Mouse (Mus musculus) forebrain, embryonic 16.5 days (tissue): ENCODE results near the gene Astn2. TPM values are rescaled to one million over a fixed set of nuclear protein-coding genes. Genes with fewer than 3 reads are reported as not detected.

Source experiments
- ATAC-seq: fragments of 200-750 bp; cut with Nextera tagmentation; 2 replicates; pipeline ENCODE4 v1.8.0; 2017; ENCODE audit warnings: mild to moderate bottlenecking, moderate library complexity
- H3K27ac ChIP-seq: fragments of 300-500 bp; sonication (generic); 2 replicates; pipeline ENCODE4 v1.5.1; 2014; ENCODE audit warnings: low read length, control low read depth
- H3K27me3 ChIP-seq: fragments of 300-500 bp; sonication (generic); replicated peaks from 2 replicates; pipeline ENCODE4 v1.6.1; 2014; ENCODE audit warnings: low read length; ENCODE audit not compliant: control insufficient read depth, insufficient read depth
- H3K36me3 ChIP-seq: fragments of 300-500 bp; sonication (generic); 2 replicates; pipeline ENCODE4 v1.6.1; 2014; ENCODE audit not compliant: control insufficient read depth, insufficient read depth
- H3K4me1 ChIP-seq: fragments of 300-500 bp; sonication (generic); replicated peaks from 2 replicates; pipeline ENCODE4 v1.6.1; 2014; ENCODE audit warnings: low read length; ENCODE audit not compliant: control insufficient read depth, insufficient read depth
- H3K4me2 ChIP-seq: fragments of 300-500 bp; sonication (generic); 2 replicates; pipeline ENCODE4 v1.6.1; 2014; ENCODE audit warnings: mild to moderate bottlenecking, low read length, control low read depth
- H3K4me3 ChIP-seq: fragments of 300-500 bp; sonication (generic); replicated peaks from 2 replicates; pipeline ENCODE4 v1.5.1; 2014; ENCODE audit warnings: mild to moderate bottlenecking, low read length, control low read depth
- H3K9ac ChIP-seq: fragments of 300-500 bp; sonication (generic); replicated peaks from 2 replicates; pipeline ENCODE4 v1.6.1; 2014; ENCODE audit warnings: low read depth, low read length, control low read depth
- H3K9me3 ChIP-seq: fragments of 300-500 bp; sonication (generic); 2 replicates; pipeline ENCODE4 v1.6.1; 2016; ENCODE audit warnings: low read length; ENCODE audit not compliant: control insufficient read depth
- WGBS: fragments of 180-500 bp; shearing (Covaris S2); extraction: QIAGEN DNeasy Blood & Tissue Kit; methylation state at CpG from one replicate; pipeline ENCODE4 v1.1.7; 2014; 5-methylcytosine and 5-hydroxymethylcytosine counted together
- polyA plus RNA-seq: library from polyadenylated mRNA; unstranded; fragments of >200 nt; fragmentation: Nextera tagmentation; extraction: Ambion mirVana; gene quantifications from 2 replicates; pipeline ENCODE4 v1.2.1, GENCODE M21; 2015

The Astn2 gene
- polyA plus RNA-seq, 1 experiment from 2014 or later, result 1.5 TPM

- no peaks in the 10 kb centered on the region for H3K36me3 ChIP-seq
- no peak overlapping the region for H3K4me2 ChIP-seq
- no peak overlapping the region for H3K27ac ChIP-seq
- H3K27me3 ChIP-seq, result no peaks in the 10 kb centered on the region
- no peak overlapping the region for H3K4me3 ChIP-seq
- H3K4me1 ChIP-seq, result no peaks in the 10 kb centered on the region
- no peak overlapping the region for H3K9ac ChIP-seq
- H3K9me3 ChIP-seq, result no peaks in the 10 kb centered on the region
- 67% methylated on average over 3 of the region's 3 CpGs for WGBS
- no peak for ATAC-seq
Measured at GRCm38 (mm10) chr4:66157439-66158113, 246.8 kb downstream of the Astn2 start.

- 87% methylated on average over 5 of the region's 5 CpGs for WGBS
- Histone ChIP-seq H3K4me3 (no peak overlapping the region), H3K9ac (no peak overlapping the region), H3K4me1 (no peaks in the 10 kb centered on the region), H3K36me3 (no peaks in the 10 kb centered on the region), H3K27me3 (no peaks in the 10 kb centered on the region), H3K9me3 (no peaks in the 10 kb centered on the region), H3K27ac (no peak overlapping the region), H3K4me2 (no peak overlapping the region)
- no peak for ATAC-seq
Measured at GRCm38 (mm10) chr4:66146546-66146945, 257.9 kb downstream of the Astn2 start.

GRCm38 (mm10) chr4:66126181-66126580, 278.2 kb downstream of the Astn2 start:
- no peak overlapping the region for H3K4me3 ChIP-seq
- H3K9me3 ChIP-seq, result no peaks in the 10 kb centered on the region
- no peaks in the 10 kb centered on the region for H3K27me3 ChIP-seq
- no peak for ATAC-seq
- H3K4me1 ChIP-seq, result no peaks in the 10 kb centered on the region
- no peak overlapping the region for H3K9ac ChIP-seq
- H3K27ac ChIP-seq, result no peak overlapping the region
- H3K4me2 ChIP-seq, result no peak overlapping the region
- no peaks in the 10 kb centered on the region for H3K36me3 ChIP-seq
- 86% methylated on average over 3 of the region's 3 CpGs for WGBS

DNA sequence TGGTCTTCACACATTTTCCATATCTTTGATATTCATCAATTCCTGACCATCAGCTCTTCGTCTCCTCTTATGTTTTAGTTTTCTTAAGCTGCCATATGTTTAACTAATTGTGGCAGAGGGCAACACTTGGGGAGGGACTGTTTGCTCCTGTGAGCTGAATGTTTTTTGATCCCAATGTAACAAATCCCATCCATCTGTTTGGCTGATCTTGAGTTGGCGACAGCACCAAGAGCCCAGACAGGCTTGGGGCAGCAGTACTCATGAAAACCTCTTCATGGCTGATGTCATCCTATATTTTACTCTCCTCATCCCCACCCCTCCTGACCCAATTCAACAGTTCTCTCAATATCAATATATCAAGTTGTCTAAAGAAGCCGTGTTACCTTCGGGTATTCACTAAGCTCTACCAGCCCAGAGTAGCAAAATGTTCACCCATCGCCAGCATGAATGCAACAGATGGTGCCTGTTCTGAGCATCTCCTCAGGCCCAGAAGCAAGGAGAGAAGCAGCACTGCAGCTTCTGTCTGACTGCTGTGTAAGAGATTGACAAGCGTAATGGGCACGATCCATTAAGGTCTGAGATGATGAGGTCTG, 281.5 kb downstream of the Astn2 start:
- no peak for ATAC-seq
- Histone ChIP-seq H3K4me2 (no peak overlapping the region), H3K36me3 (no peaks in the 10 kb centered on the region), H3K27me3 (no peaks in the 10 kb centered on the region), H3K9me3 (no peaks in the 10 kb centered on the region), H3K4me3 (no peak overlapping the region), H3K9ac (no peak overlapping the region), H3K27ac (no peak overlapping the region), H3K4me1 (no peaks in the 10 kb centered on the region)
- WGBS, result 90% methylated on average over 7 of the region's 7 CpGs

DNA sequence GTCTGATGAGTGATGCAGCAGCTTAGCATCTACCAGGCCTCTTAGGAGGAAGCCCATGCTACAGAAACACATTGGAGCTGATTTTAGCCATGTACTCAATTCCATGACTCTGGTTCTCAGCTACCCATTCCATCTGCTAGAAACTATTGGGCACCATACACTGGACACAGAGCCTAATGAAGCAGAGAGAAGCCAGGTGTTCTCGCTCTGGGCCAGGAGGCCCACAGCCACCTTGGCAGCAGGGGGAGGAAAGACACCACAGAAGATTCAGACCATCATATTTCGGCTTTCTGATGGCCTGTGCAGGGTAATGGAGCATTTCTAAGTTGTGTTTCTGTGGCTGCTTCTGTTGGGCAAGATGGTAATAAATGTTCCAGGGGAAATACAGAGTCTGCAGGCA, 290.2 kb downstream of the Astn2 start:
- H3K4me2 ChIP-seq, result no peak overlapping the region
- ATAC-seq, result no peak
- no peaks in the 10 kb centered on the region for H3K4me1 ChIP-seq
- H3K36me3 ChIP-seq, result no peaks in the 10 kb centered on the region
- no peak overlapping the region for H3K4me3 ChIP-seq
- no peak overlapping the region for H3K27ac ChIP-seq
- no peaks in the 10 kb centered on the region for H3K9me3 ChIP-seq
- H3K9ac ChIP-seq, result no peak overlapping the region
- no peaks in the 10 kb centered on the region for H3K27me3 ChIP-seq
- 90% methylated on average over 2 of the region's 2 CpGs for WGBS

- H3K36me3 ChIP-seq, result no peaks in the 10 kb centered on the region
- 12% methylated on average over 5 of the region's 5 CpGs for WGBS
- H3K4me3 ChIP-seq, result no peak overlapping the region
- no peaks in the 10 kb centered on the region for H3K27me3 ChIP-seq
- peaks cover 3% of the 10 kb centered on the region; the same call in 1 of the 2 replicates for H3K4me1 ChIP-seq
- no peaks in the 10 kb centered on the region for H3K9me3 ChIP-seq
- no peak overlapping the region for H3K27ac ChIP-seq
- no peak overlapping the region for H3K9ac ChIP-seq
- peak; percentile 36; the same call in 1 of the 2 replicates for ATAC-seq
- H3K4me2 ChIP-seq, result no peak overlapping the region
Measured at GRCm38 (mm10) chr4:66102037-66102436, 302.4 kb downstream of the Astn2 start.

DNA sequence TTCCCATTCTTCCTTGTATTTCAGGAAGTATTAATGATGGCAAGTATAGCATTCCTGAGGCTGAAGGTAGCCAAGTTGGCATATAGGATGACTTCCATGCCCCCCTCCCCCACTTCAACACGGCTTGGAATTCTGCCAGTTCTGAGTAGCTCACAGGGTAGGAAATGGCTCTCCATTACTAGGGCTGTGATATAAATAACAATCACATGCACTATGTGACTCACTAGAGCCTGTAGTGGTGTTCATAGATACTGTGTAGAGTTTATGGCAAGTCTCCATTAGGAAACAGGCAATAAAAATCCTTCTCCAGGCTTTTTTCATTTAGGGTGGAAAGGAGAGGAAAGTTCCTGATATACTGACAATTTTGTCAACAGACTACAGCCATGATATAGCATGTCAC, 306.8 kb downstream of the Astn2 start:
- Histone ChIP-seq H3K4me2 (no peak overlapping the region), H3K4me1 (peaks cover 3% of the 10 kb centered on the region; the same call in 1 of the 2 replicates), H3K9ac (no peak overlapping the region), H3K9me3 (no peaks in the 10 kb centered on the region), H3K27me3 (no peaks in the 10 kb centered on the region), H3K4me3 (no peak overlapping the region), H3K36me3 (no peaks in the 10 kb centered on the region), H3K27ac (no peak overlapping the region)
- WGBS, result 92% methylated on average over 1 of the region's 1 CpGs
- ATAC-seq, result no peak

DNA sequence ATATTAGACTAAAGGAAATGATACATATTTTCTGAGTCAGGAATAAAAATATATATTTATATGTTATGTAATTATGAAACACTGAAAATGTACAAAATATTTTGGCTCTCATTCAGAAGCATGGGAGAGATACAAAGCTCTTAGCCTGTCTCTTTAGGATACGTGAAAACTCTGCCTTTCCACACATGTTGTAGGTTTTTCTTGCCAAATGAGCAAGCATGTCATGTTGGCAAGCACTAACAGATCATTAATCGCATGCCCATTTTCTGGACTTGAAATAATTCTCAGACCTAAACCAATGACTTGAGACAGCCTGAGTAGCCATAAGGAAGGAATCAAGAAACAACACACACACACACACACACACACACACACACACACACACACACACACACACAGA, 308.3 kb downstream of the Astn2 start:
- Histone ChIP-seq H3K27ac (no peak overlapping the region), H3K4me1 (no peaks in the 10 kb centered on the region), H3K27me3 (no peaks in the 10 kb centered on the region), H3K4me3 (no peak overlapping the region), H3K36me3 (no peaks in the 10 kb centered on the region), H3K4me2 (no peak overlapping the region), H3K9ac (no peak overlapping the region), H3K9me3 (no peaks in the 10 kb centered on the region)
- ATAC-seq, result no peak
- WGBS, result 64% methylated on average over 2 of the region's 2 CpGs

DNA sequence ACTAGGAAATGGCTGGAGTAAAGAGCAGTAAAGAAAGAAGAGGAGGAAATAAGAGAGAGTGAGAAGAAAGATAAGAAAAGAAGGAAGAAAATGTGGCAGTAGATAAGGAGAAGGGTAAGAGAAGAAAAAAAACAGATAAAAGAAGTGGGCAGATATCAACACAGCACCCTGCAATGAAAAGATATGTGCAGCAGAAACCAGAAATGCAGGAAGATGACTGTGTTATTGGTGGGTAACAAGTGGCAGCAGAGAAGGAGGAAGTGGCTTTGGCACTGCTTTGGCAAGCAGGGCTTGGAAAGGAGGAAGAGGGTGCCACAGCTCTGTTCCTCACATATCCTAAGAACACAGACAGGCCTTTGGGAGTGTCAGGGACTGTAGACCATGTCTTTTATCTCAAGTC, 347.2 kb downstream of the Astn2 start:
- H3K27me3 ChIP-seq, result no peaks in the 10 kb centered on the region
- no peak overlapping the region for H3K4me2 ChIP-seq

More for the DNA sequence above, 347.2 kb downstream of the Astn2 start:
- Histone ChIP-seq H3K9me3 (no peaks in the 10 kb centered on the region), H3K27ac (no peak overlapping the region), H3K4me1 (no peaks in the 10 kb centered on the region), H3K9ac (no peak overlapping the region), H3K4me3 (no peak overlapping the region), H3K36me3 (no peaks in the 10 kb centered on the region)
- no peak for ATAC-seq
